29 mouse cellular contexts compared by ENCODE assay signal in the genomic region with DNA sequence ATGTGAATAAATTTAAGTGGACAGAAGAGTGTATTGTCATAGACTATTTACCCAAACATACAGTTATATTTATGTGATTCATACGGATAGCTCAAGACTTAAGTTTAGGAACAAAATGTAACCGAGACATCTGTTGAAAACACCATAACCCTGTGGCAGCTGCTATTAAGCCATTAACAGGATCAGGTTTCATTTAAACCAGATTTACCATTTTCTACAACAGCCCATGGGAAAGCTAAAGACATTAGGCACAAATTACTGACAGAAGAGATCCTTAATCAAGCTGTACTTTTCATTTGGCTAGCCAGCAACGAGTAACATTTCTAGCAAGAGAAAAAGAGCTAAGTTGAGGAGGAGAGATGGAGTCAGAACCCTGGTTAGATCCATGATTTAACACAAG.
DNase-seq lines count a peak whose midpoint lies in the region; ATAC-seq lines count a peak whose summit lies in the region.
"Had no signal": no experiment of that assay in that cellular context is flagged by ENCODE, and none has a peak within 500 bp of the region (broad histone marks: within the 10 kb centered on the region; RNA-seq: fewer than 3 reads in every experiment).

No protein-coding gene starts in this region.

- no peak overlapping the region for H3K4me3 ChIP-seq in embryonic facial prominence, embryonic 11.5 days (ENCODE audit: low read depth, low read length)
- no peak overlapping the region for H3K4me3 ChIP-seq in embryonic facial prominence, embryonic 10.5 days
- no peak overlapping the region for H3K4me3 ChIP-seq in liver, embryonic 11.5 days (ENCODE audit: low read depth, low read length)
- H3K4me3 ChIP-seq: embryonic facial prominence, embryonic 12.5 days; erythroblast, embryonic 14.5 days; forebrain, embryonic 12.5 days; forebrain, embryonic 15.5 days; heart, adult 2 months; heart, embryonic 10.5 days; heart, embryonic 13.5 days had no signal

- H3K4me1 ChIP-seq in embryonic facial prominence, embryonic 11.5 days (ENCODE audit: control insufficient read depth, insufficient read depth, low read length), result no peaks in the 10 kb centered on the region
- H3K4me1 ChIP-seq in embryonic facial prominence, embryonic 10.5 days, result peaks cover 3% of the 10 kb centered on the region; the same call in 1 of the 2 replicates
- no peaks in the 10 kb centered on the region for H3K4me1 ChIP-seq in liver, embryonic 11.5 days (replicated peaks; ENCODE audit: control insufficient read depth, insufficient read depth, low read length)
- H3K4me1 ChIP-seq: embryonic facial prominence, embryonic 12.5 days; forebrain, embryonic 12.5 days; forebrain, embryonic 15.5 days; heart, embryonic 10.5 days; heart, embryonic 13.5 days had no signal

- no peak overlapping the region for H3K4me2 ChIP-seq in embryonic facial prominence, embryonic 11.5 days (ENCODE audit: low read depth, low read length)
- H3K4me2 ChIP-seq in liver, embryonic 11.5 days, result no peak overlapping the region
- H3K4me2 ChIP-seq: embryonic facial prominence, embryonic 12.5 days; forebrain, embryonic 12.5 days; forebrain, embryonic 15.5 days; heart, embryonic 13.5 days; hindbrain, embryonic 14.5 days had no signal

- 28% methylated on average over 3 of the region's 3 CpGs for WGBS in embryonic facial prominence, embryonic 11.5 days
- WGBS in embryonic facial prominence, embryonic 10.5 days, result 44% methylated on average over 3 of the region's 3 CpGs
- 75% methylated on average over 3 of the region's 3 CpGs for WGBS in liver, embryonic 11.5 days

- no peaks in the 10 kb centered on the region for H3K27me3 ChIP-seq in embryonic facial prominence, embryonic 11.5 days (ENCODE audit: control insufficient read depth, insufficient read depth, low read length)
- H3K27me3 ChIP-seq in embryonic facial prominence, embryonic 10.5 days (replicated peaks; ENCODE audit: low read depth, poor library complexity, severe bottlenecking), result peaks cover 26% of the 10 kb centered on the region; the same call in 1 of the 2 replicates
- no peaks in the 10 kb centered on the region for H3K27me3 ChIP-seq in liver, embryonic 11.5 days (replicated peaks; ENCODE audit: control insufficient read depth, insufficient read depth, low read length)
- H3K27me3 ChIP-seq: CH12.LX; embryonic facial prominence, embryonic 12.5 days; forebrain, embryonic 12.5 days; forebrain, embryonic 15.5 days; heart, embryonic 13.5 days had no signal

- H3K9ac ChIP-seq in embryonic facial prominence, embryonic 11.5 days (replicated peaks; ENCODE audit: low read length), result no peak overlapping the region
- no peak overlapping the region for H3K9ac ChIP-seq in liver, embryonic 11.5 days (ENCODE audit: low read depth, low read length)
- H3K9ac ChIP-seq: embryonic facial prominence, embryonic 12.5 days; forebrain, embryonic 12.5 days; forebrain, embryonic 15.5 days; heart, embryonic 13.5 days; hindbrain, embryonic 14.5 days had no signal

- H3K36me3 ChIP-seq in embryonic facial prominence, embryonic 11.5 days (replicated peaks; ENCODE audit: control insufficient read depth, insufficient read depth, low read depth, low read length), result no peaks in the 10 kb centered on the region
- no peaks in the 10 kb centered on the region for H3K36me3 ChIP-seq in embryonic facial prominence, embryonic 10.5 days (replicated peaks)
- H3K36me3 ChIP-seq in liver, embryonic 11.5 days (ENCODE audit: control insufficient read depth, insufficient read depth, low read length), result no peaks in the 10 kb centered on the region
- H3K36me3 ChIP-seq: embryonic facial prominence, embryonic 12.5 days; forebrain, embryonic 12.5 days; forebrain, embryonic 15.5 days; G1E; heart, embryonic 10.5 days; heart, embryonic 13.5 days had no signal

- H3K9me3 ChIP-seq in embryonic facial prominence, embryonic 11.5 days (replicated peaks; ENCODE audit: control insufficient read depth, low read length), result no peaks in the 10 kb centered on the region
- H3K9me3 ChIP-seq in embryonic facial prominence, embryonic 10.5 days, result no peaks in the 10 kb centered on the region
- no peaks in the 10 kb centered on the region for H3K9me3 ChIP-seq in liver, embryonic 11.5 days (ENCODE audit: control insufficient read depth, low read length)
- H3K9me3 ChIP-seq: embryonic facial prominence, embryonic 12.5 days; forebrain, embryonic 12.5 days; forebrain, embryonic 15.5 days; heart, embryonic 10.5 days; heart, embryonic 13.5 days had no signal

- DNase-seq in embryonic facial prominence, embryonic 11.5 days (ENCODE audit: low spot score), result peak; percentile 69
- DNase-seq in embryonic facial prominence, embryonic 10.5 days (ENCODE audit: low spot score), result no peak
- DNase-seq in embryo, embryonic 11 days, result peak; percentile 20
- DNase-seq in hindlimb bud, embryonic 11.5 days (ENCODE audit: extremely low spot score, low read depth, low spot score), result peak; percentile 33
- no peak for DNase-seq in liver, embryonic 11.5 days (ENCODE audit: low spot score)
- DNase-seq in lung, postnatal 10 days, result no peak
- DNase-seq: adrenal gland, adult 2 months; adrenal gland, postnatal 14 days; B cell, adult 2 months; cerebellum, adult 11 months; cerebellum, adult 2 months; cerebellum, adult 9-11 months; cerebellum, postnatal 25 days; gastrocnemius, postnatal 10 days; gastrocnemius, postnatal 36 days; heart, adult 2 months; heart, postnatal 14 days; heart, postnatal 4 days had no signal

- no peak for ATAC-seq in embryonic facial prominence, embryonic 11.5 days (replicated peaks; ENCODE audit: insufficient number of reproducible peaks, low FRiP score, low TSS enrichment, low read depth)
- ATAC-seq in liver, embryonic 11.5 days (replicated peaks; ENCODE audit: low FRiP score), result no peak
- ATAC-seq: forebrain, embryonic 15.5 days; hindbrain, postnatal 0 days; intestine, postnatal 0 days had no signal

- no peak overlapping the region for H3K27ac ChIP-seq in embryonic facial prominence, embryonic 11.5 days (replicated peaks; ENCODE audit: low read depth, low read length)
- no peak overlapping the region for H3K27ac ChIP-seq in embryonic facial prominence, embryonic 10.5 days (replicated peaks)
- H3K27ac ChIP-seq in liver, embryonic 11.5 days (ENCODE audit: low read depth, low read length), result no peak overlapping the region
- H3K27ac ChIP-seq: embryonic facial prominence, embryonic 12.5 days; forebrain, embryonic 12.5 days; forebrain, embryonic 15.5 days; heart, adult 2 months; heart, embryonic 10.5 days; heart, embryonic 13.5 days; hindbrain, embryonic 14.5 days; hindbrain, postnatal 0 days had no signal

Comparison
In these comparisons a context has a peak if more than half of its experiments do, and no peak if none do; other contexts are left out.
1. DNase-seq: peak in embryonic facial prominence, embryonic 11.5 days (single experiment), embryo, embryonic 11 days (single experiment) and hindlimb bud, embryonic 11.5 days (single experiment); none in embryonic facial prominence, embryonic 10.5 days (single experiment), liver, embryonic 11.5 days (single experiment) and lung, postnatal 10 days (single experiment).